Mouse (Mus musculus) heart, postnatal 36 days (tissue): ENCODE results near the gene Aspa. TPM values are rescaled to one million over a fixed set of nuclear protein-coding genes. Genes with fewer than 3 reads are reported as not detected.

Source experiments
- DNase-seq, 2 experiments: peaks; one replicate each; pipeline ENCODE4 v3.0.0; 2021 to 2022
- intact Hi-C: fragments of 180-260 bp; cut with DNase I; formaldehyde crosslinking; loops from one replicate; pipeline ENCODE4 v1.15.1; 2025
- total RNA-seq, 2 experiments: library from RNA; stranded (reverse); gene quantifications; 2 replicates each; pipeline ENCODE4 v1.2.3; 2021

The Aspa gene
- total RNA-seq, 2 experiments from 2014 or later = 1.2 to 1.3 TPM

DNA sequence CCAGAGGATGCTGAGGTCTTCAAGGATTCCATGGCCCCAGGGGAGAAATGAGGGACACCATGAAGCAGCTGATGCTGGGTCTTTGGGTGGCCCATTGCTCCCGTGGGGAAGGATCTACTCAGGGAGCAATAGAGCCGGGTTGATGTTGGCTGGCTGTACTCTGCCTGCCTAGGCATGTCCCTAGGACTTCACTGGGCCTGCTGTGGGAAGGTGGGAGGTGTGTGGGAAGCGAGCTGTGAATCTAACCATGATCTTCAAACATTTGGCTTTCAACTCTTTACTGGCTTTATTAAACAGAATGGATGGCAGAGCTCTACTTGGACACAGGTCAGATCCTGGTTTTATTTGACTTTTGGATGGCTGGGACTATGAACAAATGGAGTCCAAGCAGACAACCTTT lies 68.9 kb downstream of the Aspa start:
- DNase-seq = no peak
- intact Hi-C loops = no loop called here

DNA sequence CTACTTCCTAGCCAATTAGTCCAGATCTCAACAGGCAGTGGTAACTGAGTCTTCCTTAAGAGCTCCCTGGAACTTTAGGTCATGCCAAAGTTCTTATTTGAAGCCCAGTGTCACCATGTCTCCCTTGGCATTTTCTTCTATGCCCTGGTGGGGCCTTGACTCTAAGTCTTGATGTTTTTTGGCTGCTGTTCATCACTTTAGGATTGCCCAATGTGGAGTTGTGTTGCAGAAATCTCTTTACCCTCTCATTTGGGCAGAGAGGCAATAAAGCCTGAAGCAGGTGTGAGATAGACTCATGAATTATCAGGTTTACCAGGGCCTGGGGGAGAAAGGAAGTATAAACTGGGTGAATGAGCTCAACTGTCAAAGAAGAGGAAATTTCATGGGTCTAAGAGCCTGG lies 70.7 kb downstream of the Aspa start:
- no peak for DNase-seq
- intact Hi-C loops = no loop called here

DNA sequence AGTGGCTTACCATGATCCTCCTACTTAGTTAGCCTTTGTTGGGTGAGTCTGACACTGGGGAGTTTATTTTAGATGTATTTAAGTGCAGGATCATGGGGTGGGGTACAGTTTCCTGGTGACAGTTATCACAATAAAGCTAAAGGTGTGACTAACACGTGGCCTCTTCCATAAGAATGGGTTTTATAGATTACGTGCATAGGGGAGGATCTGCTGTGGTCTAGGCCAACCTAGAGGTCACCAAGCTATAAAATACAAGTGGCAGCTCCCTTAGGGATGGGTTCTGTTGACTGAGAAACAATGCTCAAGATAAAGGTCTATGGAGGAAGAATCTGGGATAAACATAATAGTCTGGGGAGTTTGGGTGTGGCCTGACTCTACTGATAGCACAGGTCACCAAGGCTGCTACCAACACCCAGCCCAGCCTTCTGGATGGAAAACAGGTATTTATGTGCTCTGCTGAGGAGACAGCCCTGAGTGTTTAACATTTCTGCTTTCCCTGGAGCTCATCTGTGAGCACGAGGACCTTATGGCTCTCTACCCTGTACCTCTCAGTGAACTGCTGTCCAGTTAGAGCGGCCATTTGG lies 71.9 kb downstream of the Aspa start:
- DNase-seq = no peak
- intact Hi-C loops = no loop called here

Other genes with a start within 250 kb of the Aspa start
- under 1 TPM in 1 of 2 experiments, not detected in 1; 0.14 TPM for gene Itgae, start 239.0 kb downstream of the Aspa start, total RNA-seq
- under 1 TPM; 0.22 to 0.28 TPM for gene Haspin, start 191.3 kb downstream of the Aspa start, total RNA-seq
- gene P2rx5, start 169.2 kb downstream of the Aspa start, total RNA-seq = 10 to 100 TPM; 13.1 to 17.9 TPM
- 10 to 100 TPM; 82.2 to 94.1 TPM for gene Emc6, start 152.6 kb downstream of the Aspa start, total RNA-seq
- gene Tax1bp3, start 152.5 kb downstream of the Aspa start, total RNA-seq = 10 to 100 TPM; 47.1 to 48.1 TPM
- 10 to 100 TPM in 1 of 2 experiments, 1 to 10 TPM in 1; 8.3 to 13.3 TPM for gene Ctns, start 130.6 kb downstream of the Aspa start, total RNA-seq
- gene Shpk, start 130.1 kb downstream of the Aspa start, total RNA-seq = 1 to 10 TPM; 1.3 to 1.7 TPM
- not detected for gene Trpv1, start 95.3 kb downstream of the Aspa start, total RNA-seq
- gene Trpv3, start 62.2 kb downstream of the Aspa start, total RNA-seq = under 1 TPM in 1 of 2 experiments, not detected in 1; 0.05 TPM
- gene Gm49340, start 145 bp upstream of the Aspa start, total RNA-seq = not detected
- gene Spata22, start 145 bp upstream of the Aspa start, total RNA-seq = not detected
- gene Olfr20, start 21.2 kb upstream of the Aspa start, total RNA-seq = not detected
- gene Olfr376, start 41.6 kb upstream of the Aspa start, total RNA-seq = not detected
- gene Olfr1, start 70.0 kb upstream of the Aspa start, total RNA-seq = not detected
- gene Olfr378, start 98.9 kb upstream of the Aspa start, total RNA-seq = not detected
- gene Olfr380, start 127.9 kb upstream of the Aspa start, total RNA-seq = not detected
- gene Olfr381, start 162.0 kb upstream of the Aspa start, total RNA-seq = not detected
- not detected for gene Olfr382, start 187.6 kb upstream of the Aspa start, total RNA-seq